Comparison of ENCODE assay signal across 20 mouse cellular contexts in genomic region chr16:90550058-90550795, GRCm38 (mm10).
A peak's percentile ranks its signal among the peaks of the same experiment; 100 is the strongest.
DNase-seq lines count a peak whose midpoint lies in the region; ATAC-seq and TF ChIP-seq lines count a peak whose summit lies in the region.
"Had no signal": no experiment of that assay in that cellular context is flagged by ENCODE, and none has a peak within 500 bp of the region (broad histone marks: within the 10 kb centered on the region; RNA-seq: fewer than 3 reads in every experiment).

No protein-coding gene starts in this region.

- H3K36me3 ChIP-seq in hindbrain, embryonic 14.5 days (replicated peaks; ENCODE audit: control insufficient read depth, insufficient read depth): no peaks in the 10 kb centered on the region
- no peaks in the 10 kb centered on the region for H3K36me3 ChIP-seq in hindbrain, embryonic 12.5 days
- H3K36me3 ChIP-seq in midbrain, postnatal 0 days (ENCODE audit: insufficient read depth, low read length): no peaks in the 10 kb centered on the region
- no peaks in the 10 kb centered on the region for H3K36me3 ChIP-seq in midbrain, embryonic 15.5 days (replicated peaks)
- H3K36me3 ChIP-seq in embryonic facial prominence, embryonic 10.5 days (replicated peaks): no peaks in the 10 kb centered on the region
- H3K36me3 ChIP-seq: embryonic facial prominence, embryonic 13.5 days; heart, embryonic 10.5 days; intestine, embryonic 15.5 days had no signal

- no peak overlapping the region for H3K4me2 ChIP-seq in hindbrain, embryonic 14.5 days (replicated peaks)
- no peak overlapping the region for H3K4me2 ChIP-seq in hindbrain, embryonic 12.5 days (replicated peaks)
- no peak overlapping the region for H3K4me2 ChIP-seq in midbrain, postnatal 0 days (ENCODE audit: low read depth, low read length, poor library complexity, severe bottlenecking)
- no peak overlapping the region for H3K4me2 ChIP-seq in midbrain, embryonic 15.5 days
- H3K4me2 ChIP-seq: embryonic facial prominence, embryonic 13.5 days; intestine, embryonic 15.5 days had no signal

- peaks cover 11% of the 10 kb centered on the region; the same call in 1 of the 2 replicates for H3K9me3 ChIP-seq in hindbrain, embryonic 14.5 days (ENCODE audit: control insufficient read depth, low read length)
- 0 out of 2 replicates have a peak, but pooled peaks cover 4% of the 10 kb centered on the region for H3K9me3 ChIP-seq in hindbrain, embryonic 12.5 days (replicated peaks)
- no peaks in the 10 kb centered on the region; the same call in 1 of the 2 replicates for H3K9me3 ChIP-seq in midbrain, postnatal 0 days (ENCODE audit: low read length)
- H3K9me3 ChIP-seq in midbrain, embryonic 15.5 days: no peaks in the 10 kb centered on the region
- peaks cover 7% of the 10 kb centered on the region; the same call in 1 of the 2 replicates for H3K9me3 ChIP-seq in embryonic facial prominence, embryonic 10.5 days
- H3K9me3 ChIP-seq: intestine, embryonic 15.5 days had no signal

- H3K27ac ChIP-seq in hindbrain, embryonic 14.5 days: 0 out of 2 replicates have a peak overlapping the region, but pooled peaks have one; percentile 38
- no peak overlapping the region for H3K27ac ChIP-seq in hindbrain, embryonic 12.5 days
- peak overlapping the region; percentile 68 for H3K27ac ChIP-seq in layer of hippocampus, adult 2 months
- no peak overlapping the region for H3K27ac ChIP-seq in midbrain, postnatal 0 days (ENCODE audit: low read depth, low read length)
- no peak overlapping the region for H3K27ac ChIP-seq in midbrain, embryonic 15.5 days
- 0 out of 2 replicates have a peak overlapping the region, but pooled peaks have one; percentile 21 for H3K27ac ChIP-seq in embryonic facial prominence, embryonic 10.5 days (replicated peaks)
- H3K27ac ChIP-seq: embryonic facial prominence, embryonic 13.5 days; heart, embryonic 10.5 days; intestine, embryonic 15.5 days had no signal

- 0 out of 2 replicates have a peak, but pooled peaks cover 15% of the 10 kb centered on the region for H3K4me1 ChIP-seq in hindbrain, embryonic 14.5 days (replicated peaks; ENCODE audit: control insufficient read depth, insufficient read depth, low read length)
- H3K4me1 ChIP-seq in hindbrain, embryonic 12.5 days: no peaks in the 10 kb centered on the region; the same call in 1 of the 2 replicates
- H3K4me1 ChIP-seq in midbrain, postnatal 0 days (ENCODE audit: insufficient read depth, low read length): no peaks in the 10 kb centered on the region
- no peaks in the 10 kb centered on the region for H3K4me1 ChIP-seq in midbrain, embryonic 15.5 days
- H3K4me1 ChIP-seq in embryonic facial prominence, embryonic 10.5 days: peaks cover 35% of the 10 kb centered on the region

- no peak for DNase-seq in hindbrain, embryonic 14.5 days (ENCODE audit: low spot score)
- peak in 1 of 2 experiments; percentile 2 for DNase-seq in layer of hippocampus, adult 2 months (ENCODE audit: low spot score in 2 of 2)
- DNase-seq in layer of hippocampus, adult 8-10 months (ENCODE audit: low spot score in 2 of 2): no peak
- DNase-seq in midbrain, postnatal 0 days (ENCODE audit: low spot score): peak; percentile 25
- no peak for DNase-seq in embryonic facial prominence, embryonic 10.5 days (ENCODE audit: low spot score)
- DNase-seq in lung, postnatal 36 days: no peak
- DNase-seq: adrenal gland, adult 2 months; adrenal gland, postnatal 25 days; cerebellum, adult 2 months; cerebellum, postnatal 10 days; gastrocnemius, postnatal 10 days; heart, adult 18-20 months; heart, postnatal 10 days; heart, postnatal 4 days had no signal

- no peak for TF ChIP-seq CTCF in layer of hippocampus, adult 2 months (conservative IDR thresholded peaks at IDR 0.05)
- TF ChIP-seq CTCF in midbrain, postnatal 0 days (IDR thresholded peaks at IDR 0.05): no peak

- peak; percentile 48; the same call in 1 of the 2 replicates for ATAC-seq in hindbrain, embryonic 14.5 days (ENCODE audit: low FRiP score)
- no peak for ATAC-seq in hindbrain, embryonic 12.5 days (ENCODE audit: low FRiP score)
- ATAC-seq in midbrain, postnatal 0 days (ENCODE audit: low FRiP score): 0 out of 2 replicates have a peak, but pooled peaks have one; percentile 47
- no peak for ATAC-seq in midbrain, embryonic 15.5 days (replicated peaks)
- ATAC-seq: forebrain, embryonic 14.5 days; intestine, embryonic 15.5 days had no signal

- no peak overlapping the region for H3K4me3 ChIP-seq in hindbrain, embryonic 14.5 days (replicated peaks; ENCODE audit: low read length)
- H3K4me3 ChIP-seq in hindbrain, embryonic 12.5 days: no peak overlapping the region
- no peak overlapping the region for H3K4me3 ChIP-seq in layer of hippocampus, adult 2 months
- no peak overlapping the region for H3K4me3 ChIP-seq in midbrain, postnatal 0 days (ENCODE audit: low read depth, low read length)
- H3K4me3 ChIP-seq in midbrain, embryonic 15.5 days: no peak overlapping the region
- no peak overlapping the region for H3K4me3 ChIP-seq in embryonic facial prominence, embryonic 10.5 days
- H3K4me3 ChIP-seq: embryonic facial prominence, embryonic 13.5 days; heart, embryonic 10.5 days; intestine, embryonic 15.5 days had no signal

- H3K9ac ChIP-seq in hindbrain, embryonic 14.5 days: no peak overlapping the region
- H3K9ac ChIP-seq in hindbrain, embryonic 12.5 days: no peak overlapping the region
- no peak overlapping the region for H3K9ac ChIP-seq in midbrain, postnatal 0 days (replicated peaks; ENCODE audit: low read length, poor library complexity, severe bottlenecking)
- no peak overlapping the region for H3K9ac ChIP-seq in midbrain, embryonic 15.5 days
- H3K9ac ChIP-seq: embryonic facial prominence, embryonic 13.5 days; intestine, embryonic 15.5 days had no signal

- H3K27me3 ChIP-seq in hindbrain, embryonic 14.5 days (ENCODE audit: control insufficient read depth, insufficient read depth, low read length): no peaks in the 10 kb centered on the region
- H3K27me3 ChIP-seq in hindbrain, embryonic 12.5 days: no peaks in the 10 kb centered on the region
- H3K27me3 ChIP-seq in midbrain, postnatal 0 days (ENCODE audit: insufficient read depth, low read length): no peaks in the 10 kb centered on the region
- H3K27me3 ChIP-seq in midbrain, embryonic 15.5 days (replicated peaks): no peaks in the 10 kb centered on the region
- H3K27me3 ChIP-seq in embryonic facial prominence, embryonic 10.5 days (replicated peaks; ENCODE audit: low read depth, poor library complexity, severe bottlenecking): no peaks in the 10 kb centered on the region
- H3K27me3 ChIP-seq: embryonic facial prominence, embryonic 13.5 days; intestine, embryonic 15.5 days had no signal

- 65% methylated on average over 13 of the region's 13 CpGs for WGBS in hindbrain, embryonic 14.5 days
- WGBS in hindbrain, embryonic 12.5 days: 71% methylated on average over 13 of the region's 13 CpGs
- 64% methylated on average over 13 of the region's 13 CpGs for WGBS in midbrain, postnatal 0 days
- WGBS in midbrain, embryonic 15.5 days: 74% methylated on average over 13 of the region's 13 CpGs
- WGBS in embryonic facial prominence, embryonic 10.5 days: 73% methylated on average over 13 of the region's 13 CpGs

Comparison
In these comparisons a context has a peak if more than half of its experiments do, and no peak if none do; other contexts are left out.
1. ATAC-seq: peak in hindbrain, embryonic 14.5 days (single experiment) and midbrain, postnatal 0 days (single experiment); none in hindbrain, embryonic 12.5 days (single experiment) and midbrain, embryonic 15.5 days (single experiment).
2. H3K27ac ChIP-seq: peak in hindbrain, embryonic 14.5 days (single experiment), layer of hippocampus, adult 2 months (single experiment) and embryonic facial prominence, embryonic 10.5 days (single experiment); none in hindbrain, embryonic 12.5 days (single experiment), midbrain, postnatal 0 days (single experiment) and midbrain, embryonic 15.5 days (single experiment).